Mouse (Mus musculus): Measurements from ENCODE around the gene Ssc5d.
"Not testable (repeated sequence)": the region's sequence is repeated elsewhere in the genome, so short reads cannot be mapped to it uniquely, and the experiment has no call there.

Gene Ssc5d

DNA sequence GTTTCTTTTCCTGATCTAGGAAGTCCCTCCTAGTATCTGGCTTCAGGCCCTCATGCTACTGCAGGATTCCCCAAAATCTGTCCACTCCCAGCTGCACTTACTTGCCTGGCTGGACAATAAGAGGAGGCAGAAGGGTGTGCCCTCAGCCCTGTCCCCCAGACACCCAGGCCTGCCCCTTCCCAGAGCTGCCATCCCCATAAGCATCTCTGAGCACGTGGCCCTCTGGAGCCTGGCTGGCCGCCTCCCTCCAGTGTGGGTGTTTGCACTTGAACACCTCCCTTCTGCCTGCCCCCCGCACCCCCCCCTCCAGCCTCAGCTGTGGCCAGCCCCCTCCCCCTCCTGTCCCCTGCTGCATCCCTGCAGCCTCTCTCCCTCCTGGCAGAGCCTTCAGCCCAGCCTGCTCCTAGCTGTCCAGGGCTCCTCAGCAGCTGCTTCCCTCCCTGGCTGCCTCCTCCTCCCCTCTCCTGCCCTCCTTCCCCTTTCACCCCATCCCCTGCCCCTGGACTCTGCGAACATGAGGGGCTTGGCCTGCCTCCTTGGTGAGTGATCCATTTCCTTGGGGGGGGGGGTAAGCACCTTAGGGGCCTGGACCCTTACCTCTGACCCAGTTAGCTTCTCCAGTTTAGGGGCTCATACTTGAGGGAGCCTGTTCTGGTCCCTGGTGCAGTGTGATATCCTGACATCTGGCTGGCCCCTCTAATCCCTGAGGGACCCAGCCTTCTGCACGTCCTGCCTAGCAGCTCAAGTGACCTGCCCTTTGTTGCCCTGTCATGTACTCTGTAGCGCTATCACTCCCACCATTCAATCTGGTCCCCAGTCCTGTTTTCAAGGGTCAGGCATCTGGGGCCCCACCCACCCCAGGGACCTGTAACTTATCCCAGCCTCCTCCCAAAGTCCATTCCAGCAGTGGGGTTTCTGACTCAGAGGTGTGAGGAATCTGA lies at the start of gene Ssc5d:
Ssc5d (plus strand) TSS at position 345 of the 941 bp plus-strand sequence.
- DNase-seq (ENCODE audit: low read depth) = no peak

- peak; percentile 95 for DNase-seq (ENCODE audit: low read depth)
Measured at GRCm38 (mm10) chr7:4876753-4877221, 48.8 kb upstream of the Ssc5d start, which contains the start of gene Isoc2a. Gene Isoc2a (plus strand): TSS chr7:4877153.

- DNase-seq (ENCODE audit: low read depth) = no peak
Measured at GRCm38 (mm10) chr7:4877226-4877625, 48.4 kb upstream of the Ssc5d start.

- DNase-seq (ENCODE audit: low read depth) = peak; percentile 63
Measured at GRCm38 (mm10) chr7:4878186-4878585, 47.4 kb upstream of the Ssc5d start.

DNA sequence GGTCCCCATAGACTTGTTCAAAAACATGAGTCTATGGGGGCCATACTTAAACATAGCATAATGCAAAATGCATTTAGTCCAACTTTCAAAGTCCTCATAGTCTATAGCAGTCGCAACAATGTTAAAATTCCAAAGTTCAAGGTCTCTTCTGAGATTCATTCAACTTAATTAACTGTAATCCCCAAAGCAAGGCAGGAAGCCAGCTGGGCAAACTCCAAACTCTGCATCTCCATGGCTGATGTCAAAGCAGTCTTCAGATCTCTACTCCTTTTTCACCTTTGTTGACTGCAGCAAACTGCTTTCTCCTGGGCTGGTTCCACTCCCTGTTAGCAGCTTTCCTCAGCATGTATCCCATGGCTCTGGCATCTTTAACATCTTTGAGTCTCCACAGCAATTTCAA lies 46.5 kb upstream of the Ssc5d start:
- DNase-seq (ENCODE audit: low read depth) = not testable (repeated sequence)

GRCm38 (mm10) chr7:4886680-4887079 lies 38.9 kb upstream of the Ssc5d start:
- no peak for DNase-seq (ENCODE audit: low read depth)

- no peak for DNase-seq (ENCODE audit: low read depth)
Measured at GRCm38 (mm10) chr7:4895186-4895585, 30.4 kb upstream of the Ssc5d start.

DNA sequence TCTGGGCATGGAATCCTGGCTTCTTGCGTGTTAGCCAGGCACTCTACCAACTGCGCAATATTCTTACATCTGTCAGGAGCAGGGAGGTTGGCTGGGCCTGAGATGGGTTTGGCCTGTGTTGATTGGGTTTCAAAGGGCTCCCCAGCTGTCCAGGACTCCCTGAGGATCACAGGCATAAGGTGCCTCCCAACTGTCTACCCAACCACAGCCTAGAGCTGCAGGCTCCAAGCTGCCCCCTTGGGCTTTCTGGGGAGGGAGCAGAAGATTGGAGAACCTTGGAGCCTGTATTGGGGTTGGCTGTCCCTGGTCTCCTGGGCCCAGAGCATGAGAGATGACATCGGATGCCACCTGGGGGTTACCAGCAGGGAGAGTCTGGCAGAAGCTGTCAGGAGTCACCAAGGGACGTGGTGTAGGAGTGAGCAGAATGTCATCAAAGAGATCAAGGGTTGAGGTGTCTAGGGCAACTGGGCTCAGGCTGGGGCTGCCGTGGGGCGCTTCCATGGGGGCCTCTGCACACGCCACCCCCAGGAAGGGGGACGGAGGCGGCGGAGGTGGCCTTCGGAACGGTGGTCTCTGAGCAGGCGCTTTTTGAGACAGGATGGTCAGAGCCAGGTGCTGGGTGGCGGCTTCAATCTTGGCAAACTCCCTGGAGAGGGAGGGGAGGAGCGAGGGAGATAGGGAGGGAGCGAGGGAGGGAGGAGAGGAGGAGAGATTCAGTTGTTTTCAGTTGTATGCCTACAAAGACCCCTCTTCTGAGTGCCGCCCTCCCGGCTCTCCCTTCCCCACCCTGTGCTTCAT lies 26.5 kb upstream of the Ssc5d start:
- DNase-seq (ENCODE audit: low read depth) = no peak

- peak; percentile 47 for DNase-seq (ENCODE audit: low read depth)
Measured at GRCm38 (mm10) chr7:4899649-4900522, 25.7 kb upstream of the Ssc5d start.

GRCm38 (mm10) chr7:4900523-4900851 lies 25.1 kb upstream of the Ssc5d start:
- DNase-seq (ENCODE audit: low read depth) = no peak

GRCm38 (mm10) chr7:4901171-4901570 lies 24.4 kb upstream of the Ssc5d start:
- DNase-seq (ENCODE audit: low read depth) = peak; percentile 62

DNA sequence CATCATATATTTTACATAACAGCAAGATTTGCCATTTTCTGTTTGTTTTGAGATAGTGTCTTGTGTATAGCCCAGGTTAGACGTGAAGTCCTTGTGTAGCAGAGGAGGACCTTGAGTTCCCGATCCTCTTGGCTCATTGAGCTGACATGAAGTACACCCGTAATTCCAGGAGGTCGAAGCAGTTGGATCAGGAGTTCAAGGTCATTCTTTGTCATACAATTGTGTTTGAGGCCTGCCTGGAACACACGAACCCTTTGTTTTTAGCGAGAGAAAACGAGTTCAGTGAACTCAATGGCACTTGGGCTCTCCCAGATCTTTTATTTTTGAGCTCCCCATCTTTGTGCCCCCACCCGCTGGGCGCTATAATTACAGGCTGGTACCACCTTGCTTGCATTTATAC lies 23.2 kb upstream of the Ssc5d start:
- no peak for DNase-seq (ENCODE audit: low read depth)

DNA sequence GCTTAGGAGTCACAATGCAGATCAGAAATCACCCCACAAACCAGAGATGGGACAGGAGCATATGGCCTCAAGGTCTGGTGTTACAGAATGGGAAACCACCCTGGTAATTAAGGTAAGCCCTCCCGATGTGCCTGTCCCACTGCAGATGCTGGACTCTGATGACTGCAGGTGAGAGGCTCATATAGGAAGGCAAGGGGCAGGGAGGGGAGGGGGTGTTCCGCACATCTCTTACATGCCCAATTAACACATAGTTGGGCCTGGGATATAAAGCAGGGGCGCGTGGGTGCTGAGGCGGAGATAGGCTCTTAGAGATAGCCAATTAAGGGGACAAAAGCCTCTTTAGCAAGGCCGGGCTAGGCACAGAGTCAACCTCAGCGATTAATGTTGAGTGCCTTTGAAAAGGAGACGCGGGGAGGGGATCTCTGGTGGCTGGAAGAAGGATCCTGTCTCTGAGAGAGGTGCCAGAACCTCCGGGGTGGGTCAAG lies 19.1 kb upstream of the Ssc5d start, which contains the start of gene Gm36210:
Gm36210 (minus strand) TSS at position 51 of the 485 bp plus-strand sequence.
- no peak for DNase-seq (ENCODE audit: low read depth)

- DNase-seq (ENCODE audit: low read depth) = peak; percentile 48
Measured at GRCm38 (mm10) chr7:4911561-4911960, 14.0 kb upstream of the Ssc5d start.

- no peak for DNase-seq (ENCODE audit: low read depth)
Measured at GRCm38 (mm10) chr7:4912248-4912647, 13.3 kb upstream of the Ssc5d start.

DNA sequence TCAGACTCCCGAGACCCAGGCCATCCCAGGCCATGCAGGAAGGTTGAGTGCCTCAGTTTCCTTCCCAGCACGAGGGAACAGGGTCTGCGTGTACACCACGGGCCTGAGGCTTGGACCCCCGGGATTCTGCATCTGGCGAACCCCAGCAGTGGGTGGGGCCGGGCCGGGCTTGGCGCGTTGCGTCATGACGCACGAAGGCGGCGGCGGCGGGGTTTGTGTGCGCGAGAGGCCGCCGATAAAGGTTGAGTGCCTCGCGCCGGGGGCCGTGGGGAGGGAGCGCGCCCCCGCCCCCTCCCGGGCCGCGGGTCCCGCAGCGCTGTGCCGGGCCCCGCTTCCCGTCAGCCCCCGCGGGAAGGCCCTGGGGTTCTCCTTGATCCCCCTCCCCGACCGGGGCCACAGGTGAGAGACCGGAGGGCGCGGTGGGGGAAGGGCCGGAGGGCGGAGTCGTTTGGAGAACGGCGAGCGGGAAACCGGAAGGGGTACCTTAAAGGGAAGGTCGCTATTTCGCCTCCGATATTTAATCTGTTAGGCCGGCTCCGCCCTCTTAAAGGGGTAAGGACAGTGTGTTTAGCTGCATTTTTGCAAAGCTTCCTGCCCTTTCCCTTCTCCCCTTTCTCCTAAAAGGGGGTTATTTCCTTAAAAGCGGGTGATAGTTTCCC lies 10.4 kb upstream of the Ssc5d start, which contains the start of gene Zfp628:
Zfp628 (plus strand) TSS at position 211 of the 659 bp plus-strand sequence.
- peak; percentile 98 for DNase-seq (ENCODE audit: low read depth)

DNA sequence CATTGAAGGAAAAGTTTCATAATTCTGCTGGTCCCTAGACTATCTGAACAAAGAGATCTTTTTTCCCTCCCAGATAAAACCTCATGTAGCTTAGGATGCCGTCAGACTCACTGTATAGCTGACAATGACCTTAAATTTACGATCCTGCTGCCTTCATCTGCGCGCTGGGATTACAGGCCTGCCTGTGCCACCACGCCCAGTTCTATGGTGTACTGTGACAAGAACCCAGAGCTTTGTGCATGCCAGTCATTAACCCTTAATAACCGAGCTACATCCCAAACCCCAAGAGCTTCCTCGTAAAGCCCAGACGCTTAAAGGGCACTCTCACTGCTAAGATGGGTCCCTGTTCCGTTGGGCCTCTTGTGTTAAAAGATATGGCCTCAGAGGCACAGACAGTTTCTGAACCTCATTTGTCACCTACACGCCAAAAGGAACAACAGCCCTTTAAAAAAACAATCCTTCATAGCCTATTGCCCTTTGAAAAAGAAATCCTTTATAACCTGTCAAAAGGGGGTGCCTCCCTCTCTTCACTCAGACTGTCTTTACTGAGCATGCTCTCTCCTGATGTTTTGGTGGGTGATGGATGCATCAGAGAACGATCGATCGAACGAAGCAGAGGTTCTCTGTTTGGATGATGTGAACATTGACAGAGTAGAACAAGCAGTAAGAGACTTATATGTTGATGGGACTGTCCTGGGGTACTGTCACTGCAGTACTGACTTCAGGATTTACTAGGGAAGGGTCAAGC lies 9.7 kb upstream of the Ssc5d start:
- peak; percentile 19 for DNase-seq (ENCODE audit: low read depth)

- no peak for DNase-seq (ENCODE audit: low read depth)
Measured at GRCm38 (mm10) chr7:4917494-4917893, 8.1 kb upstream of the Ssc5d start.

GRCm38 (mm10) chr7:4918681-4919080 lies 6.9 kb upstream of the Ssc5d start:
- no peak for DNase-seq (ENCODE audit: low read depth)

- no peak for DNase-seq (ENCODE audit: low read depth)
Measured at GRCm38 (mm10) chr7:4919096-4919495, 6.5 kb upstream of the Ssc5d start.
